Mouse (Mus musculus) cortical plate, adult 2 months (tissue): Measurements from ENCODE around the gene Slc2a2.

ENCODE experiments used
- CTCF ChIP-seq: fragments of 200-500 bp; IDR thresholded peaks from 2 replicates; pipeline ENCODE4 v1.5.1; 2011; ENCODE audit warnings: mild to moderate bottlenecking, control low read depth, low read length; ENCODE audit not compliant: insufficient read depth; ENCODE audit errors: extremely low read depth
- POLR2A ChIP-seq: fragments of 200-500 bp; IDR thresholded peaks from 2 replicates; pipeline ENCODE4 v1.6.1; 2011; ENCODE audit warnings: mild to moderate bottlenecking, low read length, control low read depth; ENCODE audit not compliant: insufficient read depth; ENCODE audit errors: extremely low read depth

DNA sequence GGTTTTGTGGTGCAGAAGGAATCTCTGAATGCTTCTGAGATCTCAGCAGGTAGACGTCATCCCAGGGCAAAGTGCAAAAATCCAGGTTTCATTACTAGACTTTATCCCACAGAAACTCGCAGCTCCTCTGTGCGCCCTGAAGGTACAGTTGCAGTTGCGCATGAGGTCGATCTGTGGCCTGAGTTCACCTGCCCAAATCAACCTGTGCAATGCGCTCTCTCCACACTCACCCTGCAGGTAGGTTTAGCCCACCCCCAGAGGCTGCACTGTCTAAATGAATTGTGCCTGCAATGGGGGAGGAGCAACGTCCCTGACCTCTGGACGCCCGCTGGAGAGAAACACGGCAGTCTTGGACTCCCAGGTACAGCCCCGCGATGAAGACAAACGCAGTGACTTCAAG lies 2.1 kb upstream of the Slc2a2 start:
- TF ChIP-seq CTCF (no peak), POLR2A (no peak)
